8 mouse cellular contexts compared by ENCODE assay signal in genomic region chr15:78172899-78173817, GRCm38 (mm10). TPM values are rescaled to one million over a fixed set of nuclear protein-coding genes. Genes with fewer than 3 reads are reported as not detected.
DNase-seq lines count a peak whose midpoint lies in the region; ATAC-seq lines count a peak whose summit lies in the region.

No protein-coding gene starts in this region.

- H3K4me1 ChIP-seq in intestine, embryonic 14.5 days (replicated peaks; ENCODE audit: control insufficient read depth, insufficient read depth, low read length), result peaks cover 15% of the 10 kb centered on the region
- H3K4me1 ChIP-seq in midbrain, embryonic 11.5 days (ENCODE audit: control insufficient read depth, insufficient read depth, low read length), result peaks cover 16% of the 10 kb centered on the region

- H3K4me3 ChIP-seq in intestine, embryonic 14.5 days (ENCODE audit: low read depth, low read length), result peak overlapping the region; percentile 70
- H3K4me3 ChIP-seq in midbrain, embryonic 11.5 days (ENCODE audit: low read depth, low read length), result peak overlapping the region; percentile 73

- WGBS in intestine, embryonic 14.5 days, result 25% methylated on average over 26 of the region's 26 CpGs
- 28% methylated on average over 26 of the region's 26 CpGs for WGBS in midbrain, embryonic 11.5 days

- peak overlapping the region; percentile 64 for H3K9ac ChIP-seq in intestine, embryonic 14.5 days (ENCODE audit: low read length)
- peak overlapping the region; percentile 76 for H3K9ac ChIP-seq in midbrain, embryonic 11.5 days (ENCODE audit: low read length)

- ATAC-seq in intestine, embryonic 14.5 days (replicated peaks; ENCODE audit: low FRiP score, low TSS enrichment, low read depth), result no peak; the same call in 1 of the 2 replicates
- ATAC-seq in midbrain, embryonic 11.5 days (ENCODE audit: low FRiP score), result peak; percentile 15; the same call in 1 of the 2 replicates

- no peaks in the 10 kb centered on the region for H3K27me3 ChIP-seq in intestine, embryonic 14.5 days (replicated peaks; ENCODE audit: control insufficient read depth, insufficient read depth, low read length)
- H3K27me3 ChIP-seq in midbrain, embryonic 11.5 days (ENCODE audit: control insufficient read depth, insufficient read depth, low read length), result no peaks in the 10 kb centered on the region

- peak; percentile 20 for DNase-seq in adrenal gland, postnatal 14 days
- no peak for DNase-seq in adrenal gland, adult 8-10 months
- DNase-seq in urinary bladder, postnatal 14 days (ENCODE audit: low spot score), result peak; percentile 8
- DNase-seq in urinary bladder, adult 2 months (ENCODE audit: low spot score), result no peak
- no peak for DNase-seq in intestine, embryonic 14.5 days (ENCODE audit: low spot score)
- DNase-seq in midbrain, embryonic 11.5 days (ENCODE audit: low spot score, missing footprints), result peak; percentile 83
- DNase-seq in yolk sac, embryonic 10.5 days (ENCODE audit: low spot score), result no peak
- no peak for DNase-seq in left cerebral cortex, adult 8-10 months (ENCODE audit: low spot score in 2 of 2)

- H3K9me3 ChIP-seq in intestine, embryonic 14.5 days (ENCODE audit: control insufficient read depth, low read length), result no peaks in the 10 kb centered on the region
- no peaks in the 10 kb centered on the region for H3K9me3 ChIP-seq in midbrain, embryonic 11.5 days (ENCODE audit: control insufficient read depth, low read length)

- H3K4me2 ChIP-seq in intestine, embryonic 14.5 days (ENCODE audit: low read length), result peak overlapping the region; percentile 88
- H3K4me2 ChIP-seq in midbrain, embryonic 11.5 days, result peak overlapping the region; percentile 94

- 0 out of 2 replicates have a peak overlapping the region, but pooled peaks have one; percentile 38 for H3K27ac ChIP-seq in intestine, embryonic 14.5 days (ENCODE audit: low read depth)
- H3K27ac ChIP-seq in midbrain, embryonic 11.5 days (ENCODE audit: low read depth, low read length), result no peak overlapping the region; the same call in 1 of the 2 replicates

- no peaks in the 10 kb centered on the region for H3K36me3 ChIP-seq in intestine, embryonic 14.5 days (ENCODE audit: control insufficient read depth, insufficient read depth, low read length)
- no peaks in the 10 kb centered on the region for H3K36me3 ChIP-seq in midbrain, embryonic 11.5 days (ENCODE audit: control insufficient read depth, insufficient read depth, low read length)

RNA-seq across cellular contexts. Expression of gene Ift27, which starts 0.7 kb away (rescaled TPM):
- total RNA-seq in adrenal gland, postnatal 14 days (2021), result 17.2 and 18.4 TPM in 2 replicates
- 10 to 100 TPM; 14.3 to 31.1 (median 23.4) TPM for total RNA-seq in adrenal gland, adult 8-10 months (2022)
- 32.3 and 33.5 TPM in 2 replicates for polyA plus RNA-seq in urinary bladder, adult 2 months (2012; rRNA removed)
- polyA plus RNA-seq in intestine, embryonic 14.5 days (2014; fragmentation: Nextera tagmentation; extraction: Ambion mirVana), result 82.9 and 83.3 TPM in 2 replicates
- 138 and 148 TPM in 2 replicates for polyA plus RNA-seq in midbrain, embryonic 11.5 days (2014; fragmentation: Nextera tagmentation; extraction: Ambion mirVana)
- total RNA-seq in left cerebral cortex, adult 8-10 months (2022), result 10 to 100 TPM; 30.6 to 34.2 (median 31.9) TPM

RNA-seq across cellular contexts. Expression of gene Pvalb, which starts 33.0 kb away (rescaled TPM):
- total RNA-seq in adrenal gland, postnatal 14 days (2021), result 0.94 TPM in 1 of 2 replicates, not detected in the other
- total RNA-seq in adrenal gland, adult 8-10 months (2022), result not detected
- polyA plus RNA-seq in urinary bladder, adult 2 months (2012; rRNA removed), result 0.07 TPM in 1 of 2 replicates, not detected in the other
- polyA plus RNA-seq in intestine, embryonic 14.5 days (2014; fragmentation: Nextera tagmentation; extraction: Ambion mirVana), result not detected in 2 replicates
- polyA plus RNA-seq in midbrain, embryonic 11.5 days (2014; fragmentation: Nextera tagmentation; extraction: Ambion mirVana), result not detected in 2 replicates
- 100 to 1,000 TPM; 101 to 113 (median 102) TPM for total RNA-seq in left cerebral cortex, adult 8-10 months (2022)

RNA-seq across cellular contexts. Expression of gene Cacng2, which starts 53.3 kb away (rescaled TPM):
- total RNA-seq in adrenal gland, postnatal 14 days (2021), result 0.26 and 0.60 TPM in 2 replicates
- 1 to 10 TPM in 1 of 4 experiments, under 1 TPM in 3; 0.56 to 1.0 (median 0.88) TPM for total RNA-seq in adrenal gland, adult 8-10 months (2022)
- not detected in 2 replicates for polyA plus RNA-seq in urinary bladder, adult 2 months (2012; rRNA removed)
- 0.07 and 0.15 TPM in 2 replicates for polyA plus RNA-seq in intestine, embryonic 14.5 days (2014; fragmentation: Nextera tagmentation; extraction: Ambion mirVana)
- polyA plus RNA-seq in midbrain, embryonic 11.5 days (2014; fragmentation: Nextera tagmentation; extraction: Ambion mirVana), result 1.1 and 1.7 TPM in 2 replicates
- 10 to 100 TPM; 45.3 to 47.1 (median 46.5) TPM for total RNA-seq in left cerebral cortex, adult 8-10 months (2022)

Comparison
In these comparisons a context has a peak if more than half of its experiments do, and no peak if none do; other contexts are left out.
1. DNase-seq: peak in adrenal gland, postnatal 14 days (single experiment), urinary bladder, postnatal 14 days (single experiment) and midbrain, embryonic 11.5 days (single experiment); none in adrenal gland, adult 8-10 months (single experiment), urinary bladder, adult 2 months (single experiment), intestine, embryonic 14.5 days (single experiment), yolk sac, embryonic 10.5 days (single experiment) and left cerebral cortex, adult 8-10 months (0 of 2).
2. RNA of gene Pvalb, which starts 33.0 kb away (total RNA-seq): 101 to 113 TPM in left cerebral cortex, adult 8-10 months; 0.94 TPM in adrenal gland, postnatal 14 days and not detected in adrenal gland, adult 8-10 months; every median in the first group is over 10 times any median in the second.
3. RNA of gene Cacng2, which starts 53.3 kb away (total RNA-seq): 45.3 to 47.1 TPM in left cerebral cortex, adult 8-10 months; 0.56 to 1.0 TPM in adrenal gland, adult 8-10 months and 0.26 to 0.60 TPM in adrenal gland, postnatal 14 days; every median in the first group is over 10 times any median in the second.